Mouse (Mus musculus) left cerebral cortex, adult 11 months (tissue): ENCODE measurements around the gene Taf5.
A peak's percentile ranks its signal among the peaks of the same experiment; 100 is the strongest.

ENCODE experiments used
- DNase-seq: peaks from one replicate; pipeline ENCODE4 v3.0.0; 2022; ENCODE audit warnings: low spot score

Gene Taf5

DNA sequence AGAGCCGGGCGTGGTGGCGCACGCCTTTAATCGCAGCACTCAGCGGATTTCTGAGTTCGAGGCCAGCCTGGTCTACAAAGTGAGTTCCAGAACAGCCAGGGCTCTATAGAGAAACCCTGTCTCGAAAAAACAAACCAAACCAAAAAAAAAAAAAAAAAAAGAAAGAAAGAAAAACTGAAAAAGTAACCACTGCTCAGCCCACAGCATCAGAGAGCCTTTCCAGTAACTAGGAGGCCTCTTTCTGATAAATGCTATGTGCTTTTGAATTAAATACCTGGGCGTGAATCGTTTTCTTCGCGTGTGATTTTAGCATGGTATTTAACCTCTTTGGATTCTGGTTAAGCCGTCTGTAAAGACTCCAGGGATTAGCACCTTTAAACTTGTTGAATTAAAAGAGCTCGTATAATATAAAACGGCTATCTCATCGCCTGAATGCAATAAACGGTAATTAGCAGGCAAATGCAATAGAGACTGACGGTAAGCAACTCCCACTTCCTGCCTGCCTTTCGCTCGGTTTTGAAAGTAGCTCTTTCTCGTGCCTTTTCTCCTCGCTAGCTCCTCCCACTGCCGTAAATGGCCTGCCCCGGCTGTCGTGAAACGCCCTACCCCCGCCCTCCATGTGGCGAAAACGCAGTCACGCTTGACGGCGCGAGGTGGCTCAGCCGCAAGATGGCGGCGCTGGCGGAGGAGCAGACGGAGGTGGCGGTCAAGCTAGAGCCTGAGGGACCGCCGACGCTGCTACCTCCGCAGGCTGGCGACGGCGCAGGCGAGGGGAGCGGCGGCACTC is at the start of gene Taf5:
Taf5 (plus strand) TSS at position 651 of the 787 bp plus-strand sequence.
- DNase-seq: peak; percentile 92

DNA sequence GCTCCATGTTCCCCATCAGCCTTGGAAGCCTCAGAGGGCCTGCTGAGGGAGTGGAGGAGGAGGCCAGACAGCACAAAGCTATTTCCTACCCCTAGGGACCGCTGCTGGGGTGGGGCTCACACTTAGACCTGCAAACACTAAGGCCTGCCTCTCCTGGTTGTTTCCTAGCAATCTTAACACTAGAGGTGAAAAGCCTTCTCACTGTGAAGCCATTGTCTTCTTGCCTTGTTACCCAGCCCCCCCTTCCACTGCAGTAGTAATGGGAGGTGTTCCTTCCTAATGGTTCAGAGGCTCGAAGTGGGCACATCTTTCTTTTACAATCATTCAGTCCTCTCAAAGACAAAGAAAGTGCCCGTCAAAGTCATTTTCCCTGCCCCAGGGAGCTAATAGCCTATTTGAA is 49.7 kb upstream of the Taf5 start:
- no peak for DNase-seq

DNA sequence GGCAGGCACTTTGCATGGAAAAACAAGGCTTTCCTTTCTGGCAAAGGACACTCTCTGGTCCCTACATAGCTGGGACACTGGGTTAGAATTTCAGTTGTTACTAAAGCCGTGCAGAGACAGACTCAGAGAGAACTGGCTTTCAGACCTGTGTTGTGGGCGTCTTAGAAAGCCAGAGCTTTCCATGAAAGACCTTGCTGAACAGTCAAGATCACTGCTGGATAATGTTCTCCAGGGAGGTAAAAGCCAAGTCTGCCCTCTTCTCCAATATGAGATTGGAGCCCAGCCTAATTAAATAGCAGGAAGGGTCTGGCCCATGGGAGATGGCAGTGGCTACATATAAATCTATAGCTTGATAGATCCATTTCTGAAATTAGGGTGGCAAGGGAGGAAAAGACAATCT is 49.2 kb upstream of the Taf5 start:
- no peak for DNase-seq

DNA sequence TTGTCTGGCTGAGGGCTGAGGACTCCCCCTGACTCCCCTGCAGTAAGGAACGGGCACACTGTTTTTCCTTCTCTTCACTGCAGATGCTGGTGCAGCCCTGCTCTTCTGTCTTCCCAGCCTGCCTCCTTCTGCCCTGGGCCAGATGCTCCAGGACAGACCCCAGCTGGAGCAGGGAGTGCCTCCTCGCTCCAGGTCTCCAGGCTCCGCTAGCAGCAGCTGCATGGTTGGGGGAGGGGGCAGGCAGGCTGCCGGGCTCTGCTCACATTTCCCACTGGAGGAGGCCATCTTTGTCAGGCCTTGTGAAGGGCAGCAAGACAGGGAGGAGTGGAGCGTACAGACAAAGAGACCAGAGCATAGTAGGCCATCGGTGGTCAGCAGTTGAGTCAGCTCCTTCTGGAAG is 48.2 kb upstream of the Taf5 start:
- DNase-seq: no peak

DNA sequence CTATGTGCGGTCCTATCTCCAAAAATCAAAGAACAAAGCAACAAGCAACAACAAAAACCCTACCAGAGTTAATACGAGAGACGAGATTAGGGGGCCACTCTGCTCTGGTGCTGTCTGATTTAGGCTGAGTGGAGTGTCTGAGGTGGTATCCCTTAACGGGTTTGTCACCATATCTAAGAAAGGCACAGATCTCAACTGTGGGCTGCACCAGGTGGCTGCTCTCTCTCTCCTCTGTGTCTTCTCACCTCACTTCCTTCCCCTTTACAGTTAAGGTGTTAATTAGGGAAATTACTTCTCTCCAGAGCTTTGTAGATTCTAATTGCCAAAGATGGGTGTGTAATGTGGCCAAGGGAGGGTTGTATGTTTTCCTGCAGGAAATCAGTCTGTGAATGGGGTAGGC is 44.8 kb upstream of the Taf5 start:
- no peak for DNase-seq

DNA sequence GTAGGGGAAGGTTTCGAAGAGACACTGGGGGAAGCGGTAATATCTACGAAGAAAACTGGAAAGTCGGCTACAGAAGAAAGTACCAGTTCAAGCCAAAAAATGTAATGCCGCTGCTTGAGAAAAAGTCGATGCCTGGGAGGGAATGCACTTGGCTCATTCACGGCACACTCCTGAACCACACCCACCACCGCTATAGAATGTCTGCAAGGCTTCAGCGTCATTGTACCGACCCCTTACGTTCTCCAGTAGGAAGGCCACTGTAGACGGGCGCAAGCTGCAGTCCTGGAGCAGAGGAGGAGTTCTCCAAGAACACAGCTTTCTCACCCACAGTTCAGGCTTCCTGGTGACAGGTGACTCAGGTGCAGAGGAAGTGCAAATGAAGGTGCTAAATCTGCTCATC is 44.0 kb upstream of the Taf5 start:
- DNase-seq: no peak

DNA sequence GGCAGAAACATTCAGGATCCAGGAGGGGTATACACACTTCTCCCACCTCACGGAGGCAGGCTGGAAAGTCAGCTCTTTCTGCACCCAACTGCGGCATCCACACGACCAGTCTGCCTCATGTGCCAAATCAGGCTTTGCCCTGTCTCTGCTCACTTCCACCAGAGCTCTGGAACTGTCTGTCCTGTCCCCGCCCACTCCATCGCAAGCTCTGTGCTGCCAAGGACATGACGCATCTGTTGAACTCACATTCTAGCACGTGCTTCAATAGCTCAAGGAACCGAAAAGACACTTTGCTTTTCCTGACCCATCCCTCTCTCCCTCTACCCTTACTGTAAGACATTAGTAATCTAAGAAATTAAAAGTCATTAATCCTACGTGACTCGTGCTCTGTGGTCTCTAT is 42.6 kb upstream of the Taf5 start:
- DNase-seq: peak; percentile 47

DNA sequence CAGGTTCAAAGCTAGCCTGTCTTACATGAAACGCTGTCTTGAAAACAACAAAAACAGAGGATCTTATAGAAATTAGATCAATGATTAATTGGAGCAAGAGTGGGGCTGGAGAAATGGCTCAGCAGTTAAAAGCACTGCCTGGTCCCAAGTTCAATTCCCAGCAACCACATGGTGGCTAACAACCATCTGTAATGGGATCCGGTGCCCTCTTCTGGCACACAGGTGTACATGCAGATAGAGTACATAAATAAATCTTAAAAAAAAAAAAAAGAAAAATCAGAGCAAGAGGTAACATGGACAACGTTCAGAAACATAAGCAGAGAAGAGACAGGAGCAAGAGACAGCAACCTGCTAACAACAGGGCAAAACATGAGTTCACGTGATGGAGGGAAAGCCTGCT is 41.0 kb upstream of the Taf5 start:
- no peak for DNase-seq

DNA sequence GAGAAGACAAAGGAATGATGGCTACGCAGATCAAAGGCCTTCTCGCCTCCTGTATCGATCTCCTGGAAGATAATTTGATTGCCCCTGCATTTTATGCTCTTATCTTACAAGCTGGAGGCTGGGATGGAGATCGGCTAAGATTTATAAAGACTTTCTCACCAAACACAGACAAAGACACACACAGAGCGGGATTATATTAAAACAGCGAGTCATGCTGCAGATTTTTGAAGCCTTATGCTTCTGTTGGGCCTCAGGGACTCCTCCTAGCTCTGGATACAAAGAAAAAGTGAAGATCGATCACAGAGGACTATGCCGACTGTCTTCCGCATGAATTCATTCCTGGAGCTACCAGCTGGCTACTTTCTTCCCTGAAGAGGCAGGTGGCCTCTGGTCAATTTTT is 37.8 kb upstream of the Taf5 start:
- no peak for DNase-seq

DNA sequence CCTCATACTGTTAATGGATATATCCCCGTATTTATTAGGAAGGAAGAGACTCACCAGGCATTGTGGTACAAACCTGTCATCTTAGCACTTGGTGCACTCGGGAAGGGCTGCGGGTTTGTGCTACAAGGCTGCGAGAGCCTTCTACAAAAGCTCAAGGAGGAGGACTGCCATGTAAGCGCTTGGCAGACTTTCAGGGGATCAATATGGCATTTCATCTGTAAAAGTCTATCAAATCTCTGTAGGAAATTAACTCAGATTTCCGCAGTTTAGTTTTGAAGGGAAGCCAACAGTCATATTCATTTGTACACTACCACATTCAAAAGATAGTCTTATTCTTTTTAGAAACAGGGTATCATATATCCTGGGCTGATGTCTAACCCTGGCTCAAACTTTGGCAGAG is 35.8 kb upstream of the Taf5 start:
- no peak for DNase-seq

DNA sequence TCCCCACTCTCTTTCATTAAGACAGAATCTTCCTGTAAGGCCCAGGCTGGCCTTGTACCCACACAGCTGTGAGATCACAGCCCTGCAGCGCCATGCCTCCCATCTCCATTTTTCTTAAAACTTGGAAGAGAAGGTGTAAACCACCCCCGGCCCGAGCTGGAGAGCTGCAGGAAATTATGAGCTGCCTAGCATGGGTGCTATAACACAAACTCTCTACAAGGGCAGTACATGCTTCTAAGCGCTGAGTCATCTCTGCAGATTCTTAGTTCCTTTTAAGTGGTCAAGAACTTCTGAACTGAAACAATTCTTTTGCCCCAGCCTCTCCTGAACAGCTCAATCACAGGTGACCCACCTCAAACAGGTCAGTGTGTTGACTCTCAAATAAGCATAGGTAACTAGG is 32.6 kb upstream of the Taf5 start:
- no peak for DNase-seq

DNA sequence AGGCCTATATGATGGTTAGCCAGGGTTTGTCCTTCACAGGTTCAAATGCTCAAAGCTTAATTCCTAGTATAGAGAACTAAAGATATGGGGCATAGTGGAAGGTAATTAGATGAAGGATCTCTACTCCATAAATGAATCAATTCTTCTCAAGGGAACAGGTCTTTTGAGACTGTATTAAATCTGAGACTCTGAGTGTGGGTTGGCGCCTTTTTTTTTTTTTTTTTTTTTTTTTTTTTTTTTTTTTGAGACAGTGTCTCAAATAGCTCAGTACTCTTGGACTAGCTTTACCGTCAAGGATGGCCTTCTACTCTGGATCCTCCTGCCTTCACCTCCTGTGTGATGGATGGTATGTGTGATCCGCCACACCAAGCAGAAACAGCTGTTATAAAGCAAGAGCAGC is 30.9 kb upstream of the Taf5 start:
- DNase-seq: no peak

DNA sequence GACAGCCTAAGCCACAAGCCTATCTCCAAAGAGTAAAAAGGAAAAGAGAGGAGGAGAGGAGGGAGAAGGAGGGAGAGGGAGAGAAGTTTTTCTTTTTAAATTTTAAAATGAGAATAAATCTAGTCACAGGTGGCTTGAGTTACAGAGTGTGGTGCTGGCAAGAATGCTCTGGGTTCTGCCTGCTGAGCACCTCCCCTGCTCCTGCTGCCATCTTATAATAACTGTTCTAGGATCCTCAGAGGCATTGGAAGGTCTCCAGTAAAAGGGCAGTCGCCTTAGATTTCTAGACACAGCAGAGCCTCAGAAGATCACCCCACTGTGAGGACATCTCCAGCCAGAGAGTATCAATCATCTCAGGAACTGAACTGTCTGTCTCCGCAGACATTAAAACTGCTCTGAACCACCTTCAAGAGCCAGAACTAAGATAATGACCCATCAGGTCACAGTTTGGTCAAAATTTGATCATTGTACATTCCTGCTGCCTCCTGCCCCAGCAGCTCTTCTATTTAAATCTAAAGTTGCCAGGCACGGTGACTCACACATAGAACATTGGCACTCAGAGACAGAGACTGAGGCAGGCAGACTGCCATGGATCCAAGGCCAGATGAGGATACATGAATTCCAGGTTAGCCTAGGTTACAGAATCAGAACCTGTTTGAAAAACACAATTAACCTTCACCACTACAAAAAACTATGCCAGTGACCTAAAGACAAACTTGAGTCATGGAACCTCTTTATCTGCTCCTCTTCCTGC is 26.6 kb upstream of the Taf5 start:
- DNase-seq: no peak

DNA sequence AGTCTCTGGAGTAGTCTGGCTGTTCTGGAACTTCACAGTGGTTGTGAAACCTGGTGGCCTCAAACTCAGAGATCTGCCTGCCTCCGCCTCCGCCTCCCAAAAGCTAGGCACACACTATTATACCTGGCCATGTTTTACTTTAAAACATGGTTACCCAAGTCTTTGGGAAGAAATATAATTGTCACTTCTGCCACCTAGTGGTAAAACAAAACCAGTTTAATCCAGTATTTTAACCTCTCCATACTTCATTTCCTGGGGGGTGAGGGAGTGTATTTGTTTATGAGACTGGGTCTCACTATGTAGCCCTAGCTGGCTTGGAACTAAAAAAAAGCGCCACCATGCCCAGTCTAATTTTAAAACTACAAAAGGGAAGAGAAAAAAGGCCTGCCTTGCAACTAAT is 23.9 kb upstream of the Taf5 start:
- DNase-seq: no peak

DNA sequence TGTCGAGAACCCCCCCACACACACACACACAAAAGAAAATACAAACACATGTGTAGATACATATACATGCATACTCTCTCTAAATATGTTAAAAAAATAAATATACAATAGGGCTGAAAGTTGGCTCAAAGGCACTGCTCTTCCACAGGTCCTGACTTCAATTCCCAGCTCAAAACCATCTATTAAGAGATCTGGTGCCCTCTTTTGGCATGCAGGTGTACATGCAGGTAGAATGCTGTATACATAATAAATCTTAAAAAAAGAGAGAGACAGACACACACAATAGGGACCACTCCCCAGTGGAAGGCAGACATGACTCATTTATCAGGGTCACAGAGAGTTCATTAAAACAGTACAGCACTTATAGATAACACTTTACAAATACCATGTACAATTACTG is 21.2 kb upstream of the Taf5 start:
- DNase-seq: no peak

DNA sequence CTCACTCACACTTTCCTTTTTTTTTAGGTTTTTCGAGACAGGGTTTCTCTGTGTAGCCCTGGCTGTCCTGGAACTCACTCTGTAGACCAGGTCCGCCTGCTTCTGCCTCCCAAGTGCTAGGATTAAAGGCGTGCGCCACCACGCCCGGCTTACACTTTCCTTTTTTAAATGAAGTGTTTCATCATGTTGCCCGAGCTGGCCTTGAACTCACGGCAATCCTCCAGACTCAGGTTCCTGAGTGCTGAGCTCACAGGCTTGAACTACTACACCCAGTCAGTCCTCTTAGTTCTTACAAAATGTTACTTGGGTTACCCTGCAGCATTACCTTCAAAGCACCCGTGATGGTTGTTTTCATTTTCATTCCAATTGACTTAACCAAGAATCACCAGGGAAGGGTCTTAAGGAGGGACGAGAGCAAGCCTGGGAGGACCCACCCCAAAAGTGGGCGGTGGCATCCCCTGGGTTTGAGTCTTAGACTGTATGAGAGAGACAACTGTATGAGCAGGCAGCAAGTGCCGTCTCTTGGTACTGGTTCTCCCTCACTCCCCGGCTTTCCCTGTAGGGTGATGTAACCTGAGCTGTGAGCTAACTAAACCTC is 20.2 kb upstream of the Taf5 start:
- DNase-seq: no peak

DNA sequence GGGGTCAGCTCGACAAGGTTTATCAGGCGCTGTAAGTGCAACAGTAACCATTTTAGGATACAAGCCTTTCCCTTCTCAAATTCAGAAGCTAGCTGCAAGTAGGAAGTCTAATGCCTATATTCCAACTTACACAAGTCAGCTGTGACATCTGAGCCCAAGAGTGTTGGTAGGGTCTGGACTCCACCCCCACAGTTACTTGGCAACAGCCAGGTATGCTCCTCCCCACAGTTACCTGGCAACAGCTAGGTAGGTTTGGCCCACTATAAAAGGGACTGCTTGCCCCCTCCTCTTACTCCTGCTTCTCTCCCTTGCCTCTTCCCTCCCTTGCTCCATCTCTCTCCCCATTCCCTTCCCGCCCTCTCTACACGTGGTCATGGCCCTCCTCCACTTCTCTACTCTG is 18.5 kb upstream of the Taf5 start:
- no peak for DNase-seq

DNA sequence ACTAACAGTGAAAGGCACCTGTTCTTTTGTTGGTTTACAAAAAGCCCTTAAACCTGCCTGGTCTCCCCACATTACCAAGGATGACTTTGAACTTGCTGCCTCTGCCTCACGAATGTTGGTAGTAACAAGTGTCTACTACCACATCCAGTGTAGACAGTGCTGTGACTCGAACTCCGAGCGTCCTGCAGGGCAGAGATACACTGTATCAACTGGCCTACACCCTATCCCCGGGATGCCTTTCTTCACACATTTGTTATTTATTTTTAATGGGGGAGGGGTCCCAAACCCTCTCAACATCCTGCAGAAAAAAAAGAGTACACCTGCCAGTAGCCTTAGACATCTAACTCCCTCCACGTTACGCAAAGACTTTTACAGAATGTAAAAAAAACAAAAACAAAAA is 17.7 kb upstream of the Taf5 start:
- no peak for DNase-seq

DNA sequence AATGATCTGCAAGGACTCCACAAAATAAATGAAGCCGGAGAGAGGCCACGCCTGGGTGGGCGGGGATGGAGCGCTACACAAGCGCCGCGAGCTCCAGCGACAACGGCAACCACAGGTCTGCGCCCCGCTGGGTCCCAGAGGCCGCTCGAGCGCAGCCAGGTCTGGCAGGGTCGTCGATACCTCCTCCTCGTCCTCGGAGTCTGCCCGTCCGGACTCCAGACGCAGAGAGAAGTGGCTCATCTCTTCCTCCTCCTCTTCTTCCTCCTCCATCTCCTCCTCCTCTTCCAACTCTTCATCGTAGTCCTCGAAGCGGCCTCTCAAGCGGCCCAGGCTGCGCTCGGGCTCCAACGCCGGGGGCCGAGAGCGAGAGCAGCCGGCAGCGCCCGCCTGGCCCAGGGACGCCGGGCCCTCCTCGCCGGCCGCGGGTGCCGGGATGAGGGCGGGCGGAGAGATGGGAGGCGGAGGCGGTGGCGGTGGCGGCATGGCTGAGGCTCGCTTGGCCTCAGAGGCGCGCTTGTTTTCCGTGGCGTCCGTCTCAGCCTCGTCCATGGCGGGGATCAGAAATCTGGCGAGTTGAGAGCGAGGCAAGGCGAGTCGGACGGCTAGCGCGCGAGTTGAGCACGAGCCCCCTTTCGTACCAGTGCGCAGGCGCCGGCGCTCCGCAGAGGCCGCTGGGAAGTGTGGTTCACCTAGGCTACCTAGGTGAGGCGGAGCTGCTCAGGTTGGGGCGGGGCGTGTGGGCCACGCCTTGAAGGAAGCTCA is 17.1 kb upstream of the Taf5 start, which contains the start of gene Pcgf6:
Pcgf6 (minus strand) TSS at position 636 of the 762 bp plus-strand sequence.
- peak; percentile 64 for DNase-seq

DNA sequence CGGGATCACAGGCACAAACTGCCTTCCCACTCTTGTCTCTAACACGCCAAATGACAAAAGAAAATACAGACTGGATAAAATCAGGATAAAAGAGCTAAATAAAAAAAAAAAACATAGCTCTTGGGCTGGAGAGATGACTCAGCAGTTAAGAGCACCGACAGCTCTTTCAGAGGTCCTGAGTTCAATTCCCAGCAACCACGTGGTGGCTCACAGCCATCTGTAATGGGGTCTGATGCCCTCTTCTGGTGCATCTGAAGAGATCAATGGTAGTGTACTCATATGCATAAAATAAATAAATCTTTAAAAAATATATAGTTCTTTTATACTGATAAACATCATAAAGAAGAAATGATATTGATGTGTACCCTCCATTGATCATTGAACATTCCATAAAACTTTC is 14.6 kb upstream of the Taf5 start:
- DNase-seq: no peak

DNA sequence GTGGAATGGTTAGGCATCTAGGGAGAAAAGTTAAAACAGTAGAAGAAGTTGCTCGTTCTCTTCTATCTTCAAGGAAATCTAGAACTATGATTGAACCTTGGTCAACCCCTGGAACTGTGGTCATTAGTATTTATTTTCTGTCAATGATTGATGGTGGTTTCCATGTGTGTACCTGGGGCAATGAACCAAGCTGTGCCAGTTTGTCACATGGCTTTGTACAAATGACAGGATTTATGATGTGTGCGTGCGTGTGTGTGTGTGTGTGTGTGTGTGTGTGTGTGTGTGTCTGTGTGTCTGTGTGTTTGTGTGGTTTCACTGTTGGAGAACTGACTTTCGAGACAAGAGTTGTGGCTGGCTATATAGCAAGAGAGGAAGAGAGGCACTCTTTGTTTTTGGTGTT is 14.1 kb upstream of the Taf5 start:
- DNase-seq: no peak

DNA sequence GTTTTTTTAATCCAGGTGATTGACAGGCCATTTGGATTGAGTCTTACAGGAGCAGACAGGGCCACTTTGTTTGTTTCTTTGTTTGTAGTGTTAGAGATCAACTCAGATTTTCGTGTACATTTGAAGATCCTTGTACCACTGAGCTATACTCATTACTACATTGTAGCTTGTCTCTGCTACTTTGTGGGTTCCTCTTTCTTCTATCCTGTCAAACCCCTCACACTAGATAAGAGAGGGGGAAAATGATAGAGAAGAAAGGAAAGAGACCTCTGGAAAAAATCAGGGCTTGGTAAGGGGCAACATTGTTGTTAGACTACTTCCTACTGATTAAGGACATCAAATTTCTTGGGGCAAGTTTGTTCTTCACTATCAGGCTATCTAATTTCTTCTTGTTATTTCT is 9.9 kb upstream of the Taf5 start:
- DNase-seq: no peak

DNA sequence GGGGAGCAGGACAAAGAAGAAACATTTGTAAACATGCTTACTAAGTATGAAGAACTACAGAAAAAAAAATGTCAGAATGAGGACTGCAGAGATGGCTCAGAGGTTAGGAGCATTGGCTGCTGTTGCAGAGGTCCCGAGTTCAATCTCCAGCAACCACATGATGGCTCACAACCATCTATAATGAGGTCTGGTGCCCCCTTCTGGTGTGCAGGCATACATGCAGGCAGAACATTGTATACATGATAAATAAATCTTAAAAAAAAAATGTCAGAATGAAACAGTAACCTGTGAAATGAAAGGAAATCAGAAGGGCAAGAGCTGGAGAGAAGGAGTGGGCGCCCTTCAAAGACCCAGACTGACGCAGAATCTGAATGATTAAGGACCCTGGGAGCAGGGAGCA is 1.7 kb upstream of the Taf5 start:
- DNase-seq: no peak
